Mouse (Mus musculus): ENCODE measurements around the gene 4930404H24Rik. TPM values are rescaled to one million over a fixed set of nuclear protein-coding genes. Genes with fewer than 3 reads are reported as not detected.

The 4930404H24Rik gene
- polyA plus RNA-seq, 1 experiment, result not detected

- DNase-seq, result peak; percentile 55
- no peaks in the 10 kb centered on the region for H3K27me3 ChIP-seq (ENCODE audit: control insufficient read depth, insufficient read depth, low read length)
- H3K4me3 ChIP-seq (replicated peaks; ENCODE audit: insufficient read depth, low read depth, low read length), result no peak overlapping the region
- WGBS, result 51% methylated on average over 4 of the region's 4 CpGs
- no peak for TF ChIP-seq POLR2A (IDR thresholded peaks at IDR 0.05; ENCODE audit: borderline replicate concordance, insufficient read depth, low read length)
- TF ChIP-seq CTCF (IDR thresholded peaks at IDR 0.05; ENCODE audit: borderline replicate concordance, insufficient read depth, low read depth, low read length), result peak; percentile 63; the same call in 1 of the 2 replicates
- peaks cover 29% of the 10 kb centered on the region for H3K4me1 ChIP-seq (ENCODE audit: control insufficient read depth, insufficient read depth, low read length)
- no peak overlapping the region for H3K27ac ChIP-seq (ENCODE audit: insufficient read depth, low read length)
Observed at GRCm38 (mm10) chr2:153499154-153499553, 6.6 kb downstream of the 4930404H24Rik start.

GRCm38 (mm10) chr2:153506385-153506784 lies 13.8 kb downstream of the 4930404H24Rik start:
- WGBS, result 90% methylated on average over 5 of the region's 5 CpGs
- H3K4me3 ChIP-seq (replicated peaks; ENCODE audit: insufficient read depth, low read depth, low read length), result no peak overlapping the region
- no peaks in the 10 kb centered on the region for H3K27me3 ChIP-seq (ENCODE audit: control insufficient read depth, insufficient read depth, low read length)

GRCm38 (mm10) chr2:153507969-153508368 lies 15.4 kb downstream of the 4930404H24Rik start:
- no peak for DNase-seq
- no peak overlapping the region for H3K27ac ChIP-seq (ENCODE audit: insufficient read depth, low read length)
- H3K4me1 ChIP-seq (ENCODE audit: control insufficient read depth, insufficient read depth, low read length), result peaks cover 54% of the 10 kb centered on the region
- no peak for TF ChIP-seq POLR2A (IDR thresholded peaks at IDR 0.05; ENCODE audit: borderline replicate concordance, insufficient read depth, low read length)
- no peak for TF ChIP-seq CTCF (IDR thresholded peaks at IDR 0.05; ENCODE audit: borderline replicate concordance, insufficient read depth, low read depth, low read length)
- no peaks in the 10 kb centered on the region for H3K27me3 ChIP-seq (ENCODE audit: control insufficient read depth, insufficient read depth, low read length)
- no peak overlapping the region for H3K4me3 ChIP-seq (replicated peaks; ENCODE audit: insufficient read depth, low read depth, low read length)
- WGBS, result 78% methylated on average over 2 of the region's 2 CpGs

More at GRCm38 (mm10) chr2:153506385-153506784, 13.8 kb downstream of the 4930404H24Rik start:
- DNase-seq, result no peak
- Histone ChIP-seq H3K27ac (ENCODE audit: insufficient read depth, low read length) (no peak overlapping the region), H3K4me1 (ENCODE audit: control insufficient read depth, insufficient read depth, low read length) (peaks cover 39% of the 10 kb centered on the region)
- TF ChIP-seq POLR2A (IDR thresholded peaks at IDR 0.05; ENCODE audit: borderline replicate concordance, insufficient read depth, low read length), result no peak
- no peak for TF ChIP-seq CTCF (IDR thresholded peaks at IDR 0.05; ENCODE audit: borderline replicate concordance, insufficient read depth, low read depth, low read length)

- TF ChIP-seq CTCF (IDR thresholded peaks at IDR 0.05; ENCODE audit: borderline replicate concordance, insufficient read depth, low read depth, low read length) (no peak), POLR2A (IDR thresholded peaks at IDR 0.05; ENCODE audit: borderline replicate concordance, insufficient read depth, low read length) (no peak)
- no peak overlapping the region for H3K4me3 ChIP-seq (replicated peaks; ENCODE audit: insufficient read depth, low read depth, low read length)
- H3K27ac ChIP-seq (ENCODE audit: insufficient read depth, low read length), result peak overlapping the region; percentile 58
- DNase-seq, result peak in 1 of 2 experiments; percentile 29
- H3K27me3 ChIP-seq (ENCODE audit: control insufficient read depth, insufficient read depth, low read length), result no peaks in the 10 kb centered on the region
- WGBS, result 21% methylated on average over 3 of the region's 3 CpGs
- peaks cover 59% of the 10 kb centered on the region for H3K4me1 ChIP-seq (ENCODE audit: control insufficient read depth, insufficient read depth, low read length)
Observed at GRCm38 (mm10) chr2:153508405-153508804, 15.8 kb downstream of the 4930404H24Rik start.

- Histone ChIP-seq H3K27ac (ENCODE audit: insufficient read depth, low read length) (peak overlapping the region; percentile 90), H3K27me3 (ENCODE audit: control insufficient read depth, insufficient read depth, low read length) (no peaks in the 10 kb centered on the region), H3K4me1 (ENCODE audit: control insufficient read depth, insufficient read depth, low read length) (peaks cover 62% of the 10 kb centered on the region), H3K4me3 (replicated peaks; ENCODE audit: insufficient read depth, low read depth, low read length) (no peak overlapping the region)
- WGBS, result 14% methylated on average over 18 of the region's 18 CpGs
- no peak for TF ChIP-seq CTCF (IDR thresholded peaks at IDR 0.05; ENCODE audit: borderline replicate concordance, insufficient read depth, low read depth, low read length)
- TF ChIP-seq POLR2A (IDR thresholded peaks at IDR 0.05; ENCODE audit: borderline replicate concordance, insufficient read depth, low read length), result no peak
- peak; percentile 78 to 80 for DNase-seq
Observed at GRCm38 (mm10) chr2:153509211-153510029, 16.8 kb downstream of the 4930404H24Rik start.

GRCm38 (mm10) chr2:153510136-153510535 lies 17.5 kb downstream of the 4930404H24Rik start:
- Histone ChIP-seq H3K4me3 (replicated peaks; ENCODE audit: insufficient read depth, low read depth, low read length) (no peak overlapping the region), H3K27me3 (ENCODE audit: control insufficient read depth, insufficient read depth, low read length) (no peaks in the 10 kb centered on the region), H3K4me1 (ENCODE audit: control insufficient read depth, insufficient read depth, low read length) (peaks cover 70% of the 10 kb centered on the region), H3K27ac (ENCODE audit: insufficient read depth, low read length) (peak overlapping the region; percentile 90)
- peak; percentile 65 to 70 for DNase-seq
- WGBS, result 31% methylated on average over 8 of the region's 8 CpGs
- TF ChIP-seq POLR2A (IDR thresholded peaks at IDR 0.05; ENCODE audit: borderline replicate concordance, insufficient read depth, low read length), result no peak
- no peak for TF ChIP-seq CTCF (IDR thresholded peaks at IDR 0.05; ENCODE audit: borderline replicate concordance, insufficient read depth, low read depth, low read length)

GRCm38 (mm10) chr2:153511562-153511961 lies 19.0 kb downstream of the 4930404H24Rik start:
- Histone ChIP-seq H3K27ac (ENCODE audit: insufficient read depth, low read length) (no peak overlapping the region), H3K4me3 (replicated peaks; ENCODE audit: insufficient read depth, low read depth, low read length) (no peak overlapping the region), H3K27me3 (ENCODE audit: control insufficient read depth, insufficient read depth, low read length) (no peaks in the 10 kb centered on the region), H3K4me1 (ENCODE audit: control insufficient read depth, insufficient read depth, low read length) (peaks cover 77% of the 10 kb centered on the region)
- WGBS, result 82% methylated on average over 6 of the region's 6 CpGs
- no peak for DNase-seq
- no peak for TF ChIP-seq POLR2A (IDR thresholded peaks at IDR 0.05; ENCODE audit: borderline replicate concordance, insufficient read depth, low read length)
- TF ChIP-seq CTCF (IDR thresholded peaks at IDR 0.05; ENCODE audit: borderline replicate concordance, insufficient read depth, low read depth, low read length), result no peak
